Mouse (Mus musculus) liver, postnatal 0 days (tissue): Measurements from ENCODE around the gene Mzt1. TPM values are rescaled to one million over a fixed set of nuclear protein-coding genes. Genes with fewer than 3 reads are reported as not detected.
A peak's percentile ranks its signal among the peaks of the same experiment; 100 is the strongest.

Source experiments
- ATAC-seq: fragments of 200-750 bp; cut with Nextera tagmentation; 2 replicates; pipeline ENCODE4 v1.8.0; 2017; ENCODE audit warnings: mild to moderate bottlenecking, moderate library complexity
- DNase-seq: peaks from one replicate; pipeline ENCODE4 v3.0.0-alpha.2; 2016
- H3K27ac ChIP-seq: fragments of 300-500 bp; sonication (generic); 2 replicates; pipeline ENCODE4 v1.5.1; 2014; ENCODE audit warnings: antibody characterized with exemption, moderate library complexity, mild to moderate bottlenecking, low read depth
- H3K27me3 ChIP-seq: fragments of 300-500 bp; sonication (generic); 2 replicates; pipeline ENCODE4 v1.6.1; 2014; ENCODE audit warnings: low read length, control low read depth, mixed read lengths; ENCODE audit not compliant: insufficient read depth
- H3K36me3 ChIP-seq: fragments of 300-500 bp; sonication (generic); replicated peaks from 2 replicates; pipeline ENCODE4 v1.6.1; 2014; ENCODE audit warnings: mild to moderate bottlenecking, control low read depth, low read length, moderate library complexity, mixed read lengths; ENCODE audit not compliant: insufficient read depth
- H3K4me1 ChIP-seq: fragments of 300-500 bp; sonication (generic); 2 replicates; pipeline ENCODE4 v1.6.1; 2014; ENCODE audit warnings: antibody characterized with exemption, mild to moderate bottlenecking, control low read depth; ENCODE audit not compliant: insufficient read depth
- H3K4me2 ChIP-seq: fragments of 300-500 bp; sonication (generic); 2 replicates; pipeline ENCODE4 v1.6.1; 2014; ENCODE audit warnings: low read depth, mild to moderate bottlenecking, low read length, moderate library complexity, mixed read lengths
- H3K4me3 ChIP-seq: fragments of 300-500 bp; sonication (generic); 2 replicates; pipeline ENCODE4 v1.5.1; 2014; ENCODE audit warnings: low read depth, low read length
- H3K9ac ChIP-seq: fragments of 300-500 bp; sonication (generic); replicated peaks from 2 replicates; pipeline ENCODE4 v1.6.1; 2014; ENCODE audit warnings: mild to moderate bottlenecking, moderate library complexity
- H3K9me3 ChIP-seq: fragments of 300-500 bp; sonication (generic); 2 replicates; pipeline ENCODE4 v1.6.1; 2016; ENCODE audit warnings: mild to moderate bottlenecking, control low read depth, low read length, mixed read lengths
- CTCF ChIP-seq: sonication (generic); IDR thresholded peaks from 2 replicates; pipeline ENCODE4 v1.5.1; 2016; ENCODE audit warnings: antibody characterized with exemption, low read depth
- EP300 ChIP-seq: IDR thresholded peaks from 2 replicates; pipeline ENCODE4 v1.6.1; 2016; ENCODE audit warnings: antibody characterized with exemption, low read depth, mild to moderate bottlenecking
- WGBS: fragments of 180-500 bp; shearing (Covaris S2); extraction: QIAGEN DNeasy Blood & Tissue Kit; methylation state at CpG from one replicate; pipeline ENCODE4 v1.1.7; 2014; ENCODE audit not compliant: insufficient replicate concordance; 5-methylcytosine and 5-hydroxymethylcytosine counted together
- polyA plus RNA-seq: library from polyadenylated mRNA; unstranded; fragments of >200 nt; fragmentation: Nextera tagmentation; extraction: Ambion mirVana; gene quantifications from 2 replicates; pipeline ENCODE4 v1.2.1, GENCODE M21; 2015

Gene Mzt1
- 42.5 and 43.2 TPM in 2 replicates for polyA plus RNA-seq

- H3K36me3 ChIP-seq, result peaks cover 11% of the 10 kb centered on the region
- H3K9ac ChIP-seq, result peak within 1 kb of the TSS; percentile 94
- DNase-seq (peak; percentile 96), ATAC-seq (peak; percentile 95)
- H3K27me3 ChIP-seq, result no peaks in the 10 kb centered on the region
- under 1% methylated on average over 60 of the region's 81 CpGs for WGBS
- no peaks in the 10 kb centered on the region for H3K9me3 ChIP-seq
- peak within 1 kb of the TSS; percentile 91 for H3K4me3 ChIP-seq
- TF ChIP-seq EP300 (no peak; the same call in 1 of the 2 replicates), CTCF (no peak)
- H3K4me1 ChIP-seq, result peaks cover 19% of the 10 kb centered on the region
- H3K27ac ChIP-seq, result peak within 1 kb of the TSS; percentile 91
- peak within 1 kb of the TSS; percentile 84 for H3K4me2 ChIP-seq
Measured at GRCm38 (mm10) chr14:99046031-99046781, at the start of gene Mzt1, which contains the start of gene Bora. Gene Mzt1, minus strand, starts transcription at chr14:99046134. Gene Bora, plus strand, starts transcription at chr14:99046222.

GRCm38 (mm10) chr14:99088947-99089346 is 43.0 kb upstream of the Mzt1 start:
- H3K27me3 ChIP-seq, result no peaks in the 10 kb centered on the region
- no peak for ATAC-seq
- DNase-seq, result no peak
- no peak for TF ChIP-seq EP300
- no peak for TF ChIP-seq CTCF
- H3K4me1 ChIP-seq, result no peaks in the 10 kb centered on the region
- WGBS, result 91% methylated on average over 7 of the region's 7 CpGs
- no peak overlapping the region for H3K4me3 ChIP-seq
- no peak overlapping the region for H3K9ac ChIP-seq
- H3K36me3 ChIP-seq, result peaks cover 51% of the 10 kb centered on the region
- no peak overlapping the region for H3K4me2 ChIP-seq
- no peak overlapping the region for H3K27ac ChIP-seq
- H3K9me3 ChIP-seq, result no peaks in the 10 kb centered on the region

- Histone ChIP-seq H3K27ac (no peak overlapping the region), H3K27me3 (no peaks in the 10 kb centered on the region), H3K4me1 (no peaks in the 10 kb centered on the region), H3K36me3 (peaks cover 47% of the 10 kb centered on the region), H3K4me2 (no peak overlapping the region), H3K4me3 (no peak overlapping the region), H3K9me3 (no peaks in the 10 kb centered on the region), H3K9ac (no peak overlapping the region)
- 87% methylated on average over 4 of the region's 4 CpGs for WGBS
- DNase-seq (no peak), ATAC-seq (no peak)
- TF ChIP-seq EP300 (no peak), CTCF (no peak)
Measured at GRCm38 (mm10) chr14:99071146-99071545, 25.2 kb upstream of the Mzt1 start.

GRCm38 (mm10) chr14:99063091-99063490 is 17.2 kb upstream of the Mzt1 start:
- H3K9me3 ChIP-seq, result no peaks in the 10 kb centered on the region
- H3K27me3 ChIP-seq, result no peaks in the 10 kb centered on the region
- no peak for TF ChIP-seq EP300
- no peak for TF ChIP-seq CTCF

GRCm38 (mm10) chr14:99060616-99061015 is 14.7 kb upstream of the Mzt1 start:
- Histone ChIP-seq H3K4me3 (no peak overlapping the region), H3K27me3 (no peaks in the 10 kb centered on the region), H3K4me2 (no peak overlapping the region), H3K27ac (no peak overlapping the region), H3K4me1 (no peaks in the 10 kb centered on the region), H3K9ac (no peak overlapping the region), H3K9me3 (no peaks in the 10 kb centered on the region), H3K36me3 (peaks cover 34% of the 10 kb centered on the region)
- WGBS, result 91% methylated on average over 12 of the region's 12 CpGs
- no peak for TF ChIP-seq CTCF
- no peak for TF ChIP-seq EP300
- ATAC-seq (no peak), DNase-seq (no peak)

More at GRCm38 (mm10) chr14:99063091-99063490, 17.2 kb upstream of the Mzt1 start:
- Histone ChIP-seq H3K27ac (no peak overlapping the region), H3K4me3 (no peak overlapping the region), H3K4me2 (no peak overlapping the region), H3K9ac (no peak overlapping the region), H3K36me3 (peaks cover 40% of the 10 kb centered on the region), H3K4me1 (no peaks in the 10 kb centered on the region)
- 74% methylated on average over 2 of the region's 2 CpGs for WGBS
- ATAC-seq (no peak), DNase-seq (no peak)

- Histone ChIP-seq H3K4me1 (no peaks in the 10 kb centered on the region), H3K9ac (no peak overlapping the region), H3K27ac (no peak overlapping the region), H3K27me3 (no peaks in the 10 kb centered on the region), H3K4me3 (no peak overlapping the region), H3K9me3 (no peaks in the 10 kb centered on the region), H3K36me3 (peaks cover 34% of the 10 kb centered on the region), H3K4me2 (no peak overlapping the region)
- ATAC-seq, result peak; percentile 56
- TF ChIP-seq EP300 (no peak), CTCF (no peak)
- 85% methylated on average over 7 of the region's 7 CpGs for WGBS
- DNase-seq, result no peak
Measured at GRCm38 (mm10) chr14:99058959-99059586, 13.1 kb upstream of the Mzt1 start.
